Mouse (Mus musculus) cerebellum, adult 2 months (tissue): ENCODE results near the gene Prpf3. TPM values are rescaled to one million over a fixed set of nuclear protein-coding genes. Genes with fewer than 3 reads are reported as not detected.

Source experiments
- DNase-seq, 2 experiments: peaks; one replicate each; pipeline ENCODE4 v3.0.0; 2021
- H3K27ac ChIP-seq: fragments of 200-500 bp; 2 replicates; pipeline ENCODE4 v1.5.1; 2012; ENCODE audit warnings: low read length, control low read depth, inconsistent platforms; ENCODE audit not compliant: insufficient read depth
- H3K27me3 ChIP-seq: fragments of 200-500 bp; 2 replicates; pipeline ENCODE4 v1.6.1; 2012; ENCODE audit warnings: inconsistent platforms, mild to moderate bottlenecking, low read length, moderate library complexity; ENCODE audit not compliant: control insufficient read depth, insufficient read depth
- H3K4me1 ChIP-seq: fragments of 200-500 bp; 2 replicates; pipeline ENCODE4 v1.6.1; 2011; ENCODE audit warnings: low read length; ENCODE audit not compliant: control insufficient read depth, insufficient read depth
- H3K4me3 ChIP-seq: fragments of 200-500 bp; replicated peaks from 2 replicates; pipeline ENCODE3; 2011; ENCODE audit warnings: mild to moderate bottlenecking, low read depth, low read length, control low read depth; ENCODE audit not compliant: insufficient read depth
- CTCF ChIP-seq: fragments of 200-500 bp; IDR thresholded peaks from 2 replicates; pipeline ENCODE4 v1.5.1; 2011; ENCODE audit warnings: low read depth, mild to moderate bottlenecking, control low read depth, low read length, moderate library complexity, borderline replicate concordance; ENCODE audit not compliant: insufficient read depth
- POLR2A ChIP-seq: fragments of 200-500 bp; IDR thresholded peaks from 2 replicates; pipeline ENCODE4 v1.6.1; 2011; ENCODE audit warnings: low read length, control low read depth, borderline replicate concordance; ENCODE audit not compliant: insufficient read depth
- WGBS: fragments of 180-500 bp; shearing (Covaris S2); methylation state at CpG from one replicate; pipeline ENCODE4 v1.1.7; 2018; 5-methylcytosine and 5-hydroxymethylcytosine counted together
- polyA plus RNA-seq: library from polyadenylated mRNA; depleted of rRNA; stranded (reverse); fragments of >200 nt; gene quantifications from 2 replicates; pipeline ENCODE4 v1.2.3, GENCODE M21; 2012; rRNA removed

Gene Prpf3
- polyA plus RNA-seq, 1 experiment = 41.6 TPM

DNA sequence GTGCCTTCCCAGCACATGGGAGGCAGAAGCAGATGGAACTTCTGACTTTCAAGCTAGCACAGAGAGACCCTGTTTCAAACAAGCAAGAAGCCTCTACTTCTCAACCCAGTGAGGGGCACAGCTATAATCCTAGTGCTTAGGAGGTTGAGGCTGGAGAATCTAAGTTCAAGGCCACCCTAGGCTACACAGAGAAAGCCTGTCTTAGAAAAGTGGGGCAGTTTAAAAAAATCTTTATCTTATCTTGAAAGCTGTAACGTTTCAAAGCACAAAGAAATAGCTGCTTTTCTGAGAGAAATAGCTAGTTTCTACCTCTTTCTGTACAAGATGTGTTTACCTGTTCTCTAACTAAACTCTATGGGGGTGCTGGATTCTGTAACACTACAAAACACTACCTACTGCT lies 49.0 kb downstream of the Prpf3 start:
- no peak for DNase-seq
- no peak overlapping the region for H3K4me3 ChIP-seq
- WGBS = 78% methylated on average over 1 of the region's 1 CpGs
- H3K27ac ChIP-seq = no peak overlapping the region
- no peak for TF ChIP-seq POLR2A
- TF ChIP-seq CTCF = no peak
- H3K27me3 ChIP-seq = no peaks in the 10 kb centered on the region
- no peaks in the 10 kb centered on the region; the same call in 1 of the 2 replicates for H3K4me1 ChIP-seq

DNA sequence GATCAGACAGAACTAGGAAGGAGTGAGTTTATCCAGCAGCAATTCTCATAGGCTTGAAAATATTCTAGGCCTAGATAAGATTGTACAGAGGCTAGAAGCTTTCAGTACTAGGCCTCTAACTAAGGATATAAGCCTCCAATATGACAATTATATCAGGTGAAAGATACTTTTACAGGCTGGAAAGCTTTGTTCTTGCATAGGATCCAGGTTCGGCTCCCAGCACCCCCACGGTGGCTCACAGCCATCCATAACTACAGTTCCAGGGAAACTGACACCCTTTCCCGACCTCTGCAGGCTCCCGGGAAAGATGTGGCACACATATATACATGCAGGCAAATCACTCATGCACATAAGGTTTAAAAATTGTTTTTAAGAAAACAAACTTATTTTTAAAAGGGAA lies 51.8 kb downstream of the Prpf3 start:
- Histone ChIP-seq H3K4me3 (no peak overlapping the region), H3K4me1 (peaks cover 2% of the 10 kb centered on the region; the same call in 1 of the 2 replicates), H3K27me3 (no peaks in the 10 kb centered on the region), H3K27ac (no peak overlapping the region)
- WGBS = 94% methylated on average over 4 of the region's 4 CpGs
- DNase-seq = no peak
- TF ChIP-seq POLR2A (no peak), CTCF (no peak)

DNA sequence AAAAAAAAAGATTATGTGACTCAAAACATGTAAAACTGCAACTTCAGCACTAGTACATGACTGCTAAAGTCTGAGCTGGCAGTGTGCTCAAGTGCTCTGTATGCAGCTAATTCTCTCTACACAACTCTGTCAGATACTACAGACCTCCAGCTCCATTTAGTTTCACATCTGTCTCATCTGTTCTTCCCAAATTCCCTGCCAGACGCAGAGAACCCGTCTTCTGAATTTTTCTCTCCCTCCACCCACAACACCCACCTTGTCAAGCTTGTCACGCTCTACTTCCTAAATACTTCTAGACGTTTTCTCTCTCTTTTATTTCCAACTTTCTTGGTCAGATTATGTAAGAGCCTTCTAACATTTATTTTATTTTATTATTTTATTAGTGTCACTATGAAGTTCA lies 56.9 kb downstream of the Prpf3 start:
- Histone ChIP-seq H3K27ac (no peak overlapping the region), H3K4me1 (peaks cover 2% of the 10 kb centered on the region), H3K27me3 (no peaks in the 10 kb centered on the region), H3K4me3 (no peak overlapping the region)
- TF ChIP-seq CTCF (no peak), POLR2A (no peak)
- DNase-seq = no peak
- 75% methylated on average over 4 of the region's 4 CpGs for WGBS

DNA sequence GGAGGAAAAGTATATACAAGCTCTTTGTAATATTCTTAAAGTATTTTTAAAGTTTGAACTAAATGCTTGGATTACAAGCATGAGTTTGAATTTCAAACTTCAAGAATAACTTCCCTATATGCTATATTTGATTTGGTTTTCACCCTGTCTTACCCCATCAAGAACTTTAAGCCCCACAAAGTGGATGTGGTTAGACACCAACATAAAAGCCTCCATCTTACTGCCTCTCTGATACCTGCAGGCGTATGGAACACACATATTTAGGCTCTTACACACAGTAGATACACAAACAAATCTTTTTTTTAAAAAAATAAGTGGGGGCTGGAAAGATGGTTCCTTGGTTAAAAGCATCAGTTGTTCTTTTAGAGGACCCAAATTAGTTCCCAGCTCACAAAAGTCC lies 61.4 kb downstream of the Prpf3 start:
- no peak for TF ChIP-seq POLR2A
- TF ChIP-seq CTCF = no peak
- DNase-seq = no peak
- whole genome bisulfite sequencing = 84% methylated on average over 1 of the region's 1 CpGs
- Histone ChIP-seq H3K27me3 (no peaks in the 10 kb centered on the region), H3K4me3 (no peak overlapping the region), H3K27ac (no peak overlapping the region), H3K4me1 (no peaks in the 10 kb centered on the region; the same call in none of the 2 replicates)

DNA sequence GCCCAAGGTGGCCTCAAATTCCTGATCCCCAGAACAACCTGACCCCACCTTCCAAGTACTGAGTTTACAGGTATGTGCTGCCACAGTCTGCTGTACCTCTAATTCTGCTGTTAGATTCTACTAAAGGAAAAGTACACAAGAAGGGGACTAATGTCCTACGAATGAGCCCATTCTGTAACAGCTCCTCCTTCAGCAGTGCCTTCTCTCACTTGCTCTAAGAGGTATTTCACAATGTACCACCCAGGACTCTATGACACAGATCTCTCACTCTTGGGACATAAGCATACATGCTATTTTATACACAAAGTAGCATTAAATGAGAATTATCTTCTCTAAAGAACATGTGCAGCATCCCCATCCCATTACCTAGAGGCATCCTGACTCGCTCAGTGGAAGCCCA lies 62.0 kb downstream of the Prpf3 start:
- H3K27me3 ChIP-seq = no peaks in the 10 kb centered on the region
- 88% methylated on average over 2 of the region's 2 CpGs for WGBS
- TF ChIP-seq POLR2A (no peak), CTCF (no peak)
- no peaks in the 10 kb centered on the region; the same call in none of the 2 replicates for H3K4me1 ChIP-seq
- no peak overlapping the region for H3K4me3 ChIP-seq
- DNase-seq = no peak
- H3K27ac ChIP-seq = no peak overlapping the region

DNA sequence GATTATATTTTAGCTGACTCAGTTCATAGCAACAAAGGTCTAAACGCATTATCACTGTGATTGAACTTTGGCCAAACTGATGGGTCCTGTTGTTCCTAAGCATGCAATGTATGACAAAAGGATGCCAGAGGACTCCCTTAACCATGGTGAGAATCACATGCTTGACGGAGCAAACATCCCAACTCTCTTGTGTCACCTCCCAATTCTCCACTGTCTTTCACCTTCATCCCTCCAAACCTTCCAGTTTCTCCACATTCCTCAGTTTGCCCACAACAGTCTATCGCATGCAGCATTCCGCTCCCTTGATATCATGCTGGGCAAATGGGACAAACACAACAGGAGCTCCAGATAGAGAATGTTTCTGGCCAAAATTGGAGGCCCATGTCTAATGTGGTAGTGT lies 70.2 kb downstream of the Prpf3 start:
- Histone ChIP-seq H3K27ac (no peak overlapping the region), H3K27me3 (no peaks in the 10 kb centered on the region), H3K4me1 (no peaks in the 10 kb centered on the region), H3K4me3 (no peak overlapping the region)
- 38% methylated on average over 4 of the region's 4 CpGs for WGBS
- DNase-seq = no peak
- TF ChIP-seq CTCF (no peak), POLR2A (no peak)

Other genes with a start within 250 kb of the Prpf3 start
- 84.5 and 88.8 TPM in 2 replicates for gene Ensa, start 230.9 kb downstream of the Prpf3 start, polyA plus RNA-seq
- 43.6 and 45.4 TPM in 2 replicates for gene Mcl1, start 197.1 kb downstream of the Prpf3 start, polyA plus RNA-seq
- gene Adamtsl4, start 168.0 kb downstream of the Prpf3 start, polyA plus RNA-seq = 13.5 and 15.9 TPM in 2 replicates
- gene Ecm1, start 116.3 kb downstream of the Prpf3 start, polyA plus RNA-seq = 14.3 and 14.7 TPM in 2 replicates
- 41.3 and 43.3 TPM in 2 replicates for gene Tars2, start 95.7 kb downstream of the Prpf3 start, polyA plus RNA-seq
- gene Rprd2, start 37.0 kb downstream of the Prpf3 start, polyA plus RNA-seq = 27.4 and 30.3 TPM in 2 replicates
- gene Mrps21, start 15.6 kb upstream of the Prpf3 start, polyA plus RNA-seq = 265 and 281 TPM in 2 replicates
- gene Ciart, start 26.4 kb upstream of the Prpf3 start, polyA plus RNA-seq = 48.4 and 48.7 TPM in 2 replicates
- 9.0 and 9.3 TPM in 2 replicates for gene BC028528, start 36.1 kb upstream of the Prpf3 start, polyA plus RNA-seq
- 78.1 and 80.3 TPM in 2 replicates for gene Aph1a, start 38.1 kb upstream of the Prpf3 start, polyA plus RNA-seq
- gene Car14, start 48.8 kb upstream of the Prpf3 start, polyA plus RNA-seq = 49.8 and 63.2 TPM in 2 replicates
- gene Anp32e, start 73.4 kb upstream of the Prpf3 start, polyA plus RNA-seq = 65.1 and 70.4 TPM in 2 replicates
- gene Plekho1, start 140.1 kb upstream of the Prpf3 start, polyA plus RNA-seq = 155 and 160 TPM in 2 replicates
- gene Vps45, start 202.6 kb upstream of the Prpf3 start, polyA plus RNA-seq = 33.3 and 33.6 TPM in 2 replicates
- 26.3 and 30.0 TPM in 2 replicates for gene Otud7b, start 248.6 kb upstream of the Prpf3 start, polyA plus RNA-seq